Mouse (Mus musculus) left cerebral cortex, postnatal 4 days (tissue): ENCODE measurements at regions not wholly inside any gene's neighbourhood (a gene's known extent, or its start where the extent isn't known, plus 50 kb on each side); places are given as distances from the start of the nearest gene placed in this dataset.

Experiments
- DNase-seq: peaks from one replicate; pipeline ENCODE4 v3.0.0-alpha.2; 2022
- intact Hi-C: fragments of 180-260 bp; cut with DNase I; formaldehyde crosslinking; loops from one replicate; pipeline ENCODE4 v1.15.1; 2025

DNA sequence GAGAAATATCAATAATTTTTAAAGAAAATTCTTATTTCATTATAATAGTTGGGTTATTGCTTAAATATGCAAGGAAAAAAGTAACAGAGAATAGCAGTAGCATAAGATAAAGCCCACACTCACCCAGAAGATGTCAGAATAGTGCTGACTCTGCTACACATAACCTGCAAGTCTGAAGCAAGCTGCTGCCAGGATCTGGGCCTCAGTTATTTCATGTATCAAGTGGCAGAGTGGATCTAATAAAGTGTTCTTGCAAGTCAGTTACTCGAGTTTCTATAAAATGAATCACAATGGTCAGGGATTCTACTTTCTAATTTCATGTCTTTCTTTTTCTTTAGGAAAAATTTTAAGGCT is 466.2 kb downstream of the Klhl13 start:
- no peak for DNase-seq
- intact Hi-C loops: no loop called here

DNA sequence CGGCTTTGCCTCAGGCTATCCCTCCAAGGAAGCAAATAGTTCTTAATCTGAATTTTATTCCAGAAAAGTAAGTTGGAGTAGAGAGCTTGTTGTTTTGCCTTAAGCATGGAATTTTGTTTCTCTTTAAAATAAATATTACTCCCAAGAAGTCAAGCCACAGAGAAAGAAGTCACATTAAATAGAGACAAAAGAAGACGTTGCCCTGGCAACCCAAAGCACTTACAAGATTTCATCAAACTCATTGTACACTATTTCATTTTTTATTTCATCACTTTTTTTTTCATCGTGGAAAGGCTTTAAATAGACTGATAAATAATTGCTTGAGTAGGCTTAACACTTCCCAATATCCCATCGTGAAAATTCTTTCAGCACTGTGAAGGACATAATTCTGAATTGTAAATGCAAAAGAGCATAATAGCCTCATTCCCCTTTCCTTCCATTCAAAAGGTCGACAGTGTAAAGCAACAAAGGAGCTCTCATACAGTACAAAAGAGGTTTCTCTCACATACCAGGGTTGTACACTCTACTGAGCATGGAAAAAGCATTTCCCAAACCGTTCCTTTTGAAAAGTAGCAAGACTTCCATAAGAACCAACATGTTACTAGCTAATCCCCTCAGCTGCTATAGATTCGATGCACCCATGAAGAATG is 466.7 kb downstream of the Klhl13 start:
- no peak for DNase-seq
- intact Hi-C loops: no loop called here

GRCm38 (mm10) chrX:22869791-22870190 is 495.1 kb downstream of the Klhl13 start:
- peak; percentile 14 for DNase-seq
- intact Hi-C loops: no loop called here

GRCm38 (mm10) chrX:22849522-22850495 is 515.1 kb downstream of the Klhl13 start:
- no peak for DNase-seq
- intact Hi-C loops: no loop called here

- no peak for DNase-seq
- intact Hi-C loops: no loop called here
These were observed 516.1 kb downstream of the Klhl13 start for GRCm38 (mm10) chrX:22848778-22849177.

DNA sequence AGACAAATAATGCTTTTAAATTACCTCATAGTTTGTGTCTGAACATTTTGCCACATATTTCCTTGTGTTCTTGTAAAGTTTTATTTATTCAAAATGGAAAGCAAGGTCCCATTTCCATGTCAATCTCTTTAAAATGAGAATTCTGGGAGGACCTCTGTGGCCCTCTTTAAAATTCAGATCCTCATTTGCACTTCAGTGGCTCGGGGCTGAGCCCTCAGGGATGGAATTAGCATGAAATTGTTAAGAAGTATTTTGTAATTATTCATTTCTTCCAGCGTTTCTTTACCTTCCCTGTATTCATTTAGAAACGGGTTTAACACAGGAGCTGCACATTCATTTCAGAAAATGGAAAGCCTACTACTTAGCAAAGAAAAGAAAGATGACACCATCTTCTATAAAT is 531.7 kb downstream of the Klhl13 start:
- no peak for DNase-seq
- intact Hi-C loops: no loop called here

DNA sequence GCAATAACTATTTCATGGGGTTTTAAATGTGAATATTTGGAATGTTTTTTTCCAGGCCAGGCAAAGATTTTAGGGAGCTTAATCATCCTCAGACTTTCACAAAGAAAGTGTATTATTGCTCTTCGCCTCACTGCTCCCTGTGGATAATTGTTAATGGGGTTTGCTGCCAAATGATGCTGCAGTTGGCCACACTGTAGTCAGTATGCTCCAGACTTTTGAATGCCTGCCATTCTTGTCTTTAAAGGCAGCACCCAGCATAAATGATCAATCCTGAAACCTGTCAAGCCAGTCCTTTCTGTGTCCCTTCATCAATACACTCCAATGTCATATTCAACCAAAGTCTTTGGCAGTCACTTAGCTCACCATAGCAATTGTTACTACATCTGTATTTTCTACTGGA is 559.7 kb downstream of the Klhl13 start:
- intact Hi-C loops: no loop called here
- DNase-seq: peak; percentile 9

GRCm38 (mm10) chrX:22769971-22770530 is 594.8 kb downstream of the Klhl13 start:
- intact Hi-C loops: no loop called here
- DNase-seq: no peak

DNA sequence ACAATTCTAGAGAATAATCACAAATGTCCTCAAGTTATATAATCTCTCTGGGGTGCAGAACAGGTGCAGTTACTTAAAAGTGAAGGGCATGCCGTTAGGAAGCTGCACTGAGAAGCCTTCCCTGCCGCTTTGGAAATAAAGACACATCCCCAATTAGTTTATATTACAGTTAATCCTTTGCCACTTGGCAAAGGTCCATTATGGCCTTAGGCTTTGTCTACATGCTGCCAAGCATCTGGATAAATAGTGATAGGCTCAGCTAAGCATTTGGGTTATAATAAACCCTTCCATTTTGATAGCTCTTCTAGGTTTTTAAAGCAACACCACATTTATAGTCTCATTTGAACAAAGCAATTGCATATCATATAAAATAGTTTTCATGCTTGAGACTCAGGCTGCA is 625.6 kb downstream of the Klhl13 start:
- no peak for DNase-seq
- intact Hi-C loops: no loop called here

DNA sequence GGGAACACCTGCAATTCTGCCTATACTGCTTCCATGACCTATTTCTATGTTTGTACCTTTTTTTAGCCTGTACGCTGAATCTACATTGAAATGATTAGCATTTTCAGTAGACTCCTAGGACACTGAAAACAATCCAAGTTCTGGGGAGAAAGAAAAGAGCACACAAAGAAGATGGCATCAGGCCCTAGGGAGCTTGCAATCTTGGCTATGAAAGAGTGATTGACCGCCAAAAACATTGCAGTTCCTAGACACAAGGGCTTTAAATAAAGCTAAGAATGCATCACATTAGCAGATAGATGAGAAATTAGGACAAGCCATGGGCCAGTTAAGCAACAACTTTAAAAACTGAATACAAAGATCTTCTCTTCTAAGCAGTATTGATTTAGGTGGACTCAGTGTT is 666.7 kb downstream of the Klhl13 start:
- DNase-seq: no peak
- intact Hi-C loops: no loop called here

DNA sequence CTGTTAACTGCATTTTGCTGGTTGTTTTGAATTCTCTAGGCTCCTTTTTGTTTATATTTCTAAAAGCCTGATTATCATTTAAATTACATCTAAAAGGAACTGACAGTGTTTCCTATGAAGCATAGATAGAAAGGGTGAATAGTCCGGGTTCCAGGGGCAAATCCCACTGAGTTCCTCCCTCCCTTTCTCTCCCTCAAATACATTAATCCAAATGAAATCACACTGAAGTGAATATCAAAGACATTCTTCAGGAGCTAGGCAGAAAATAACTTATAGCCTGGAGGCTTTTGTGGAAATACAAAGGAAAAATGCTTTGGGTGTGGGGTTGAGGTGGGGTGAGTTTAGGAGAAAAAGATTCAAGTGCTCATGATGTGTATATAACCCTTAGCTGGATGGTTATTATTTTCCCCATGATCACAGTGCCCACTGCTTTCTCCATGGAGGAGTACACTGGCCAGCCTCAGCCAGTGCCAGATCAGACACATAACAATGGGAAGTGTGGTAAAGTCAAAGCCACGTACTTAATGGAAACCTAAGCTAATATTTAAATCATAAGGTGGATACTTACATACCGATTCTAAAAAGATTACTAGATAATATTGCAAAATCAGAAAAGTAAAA is 707.0 kb downstream of the Klhl13 start:
- intact Hi-C loops: no loop called here
- DNase-seq: no peak
